Mouse (Mus musculus) brain, adult 10 weeks (tissue): ENCODE data around the gene Gm10282. TPM values are rescaled to one million over a fixed set of nuclear protein-coding genes. Genes with fewer than 3 reads are reported as not detected.

Experiments used
- polyA plus RNA-seq: library from polyadenylated mRNA; stranded (reverse); fragments of 350-450 nt; fragmentation: Illumina TruSeq; extraction: RNeasy Lipid Tissue Mini Kit (QIAGEN cat#74804); gene quantifications from one replicate; pipeline ENCODE4 v1.2.3, GENCODE M21; 2015; ENCODE audit warnings: low read depth, low replicate concordance

Gm10282 gene
- 3.9 TPM for polyA plus RNA-seq

GRCm38 (mm10) chr8:72305210-72305905 is at the start of gene Gm10282:
Gene Gm10282, minus strand, starts transcription at chr8:72305260.

DNA sequence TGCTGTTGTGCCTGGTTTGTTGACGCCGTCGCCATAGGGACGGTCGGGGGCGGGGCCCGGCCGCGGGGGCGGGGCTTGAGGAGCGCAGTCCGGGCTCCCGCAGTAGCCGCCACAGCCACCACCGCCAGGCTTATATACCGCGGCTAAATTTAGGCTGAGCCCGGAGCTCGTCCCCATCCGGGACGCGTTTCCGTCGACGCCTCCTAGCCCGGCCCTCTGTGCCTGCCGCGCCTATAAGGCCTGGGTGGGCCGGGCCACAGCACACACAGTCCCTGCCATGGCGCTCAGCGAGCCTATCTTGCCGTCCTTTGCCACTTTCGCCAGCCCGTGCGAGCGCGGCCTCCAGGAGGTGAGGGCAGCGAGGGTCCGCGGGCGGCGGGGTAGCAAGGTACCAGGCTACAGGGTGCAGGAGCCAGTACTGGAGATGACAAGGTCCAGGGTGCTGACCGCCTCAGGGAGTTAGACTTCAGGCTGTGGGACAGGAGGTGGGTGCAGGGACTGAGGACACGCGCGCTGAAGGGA is 13.8 kb upstream of the Gm10282 start, which contains the start of gene Klf2:
Gene Klf2 (plus strand): TSS at position 233 of the 522 bp plus-strand sequence.

Other genes starting within 250 kb of the Gm10282 start
- not detected for gene Olfr373, start 222.1 kb downstream of the Gm10282 start, polyA plus RNA-seq
- not detected for gene Olfr374, start 198.2 kb downstream of the Gm10282 start, polyA plus RNA-seq
- 41.8 TPM for gene Tpm4, start 170.3 kb downstream of the Gm10282 start, polyA plus RNA-seq
- 52.3 TPM for gene Rab8a, start 144.1 kb downstream of the Gm10282 start, polyA plus RNA-seq
- not detected for gene Hsh2d, start 115.6 kb downstream of the Gm10282 start, polyA plus RNA-seq
- not detected for gene Cib3, start 92.4 kb downstream of the Gm10282 start, polyA plus RNA-seq
- not detected for gene Gm11034, start 91.6 kb downstream of the Gm10282 start, polyA plus RNA-seq
- gene Fam32a, start 85.5 kb downstream of the Gm10282 start, polyA plus RNA-seq: 80.9 TPM
- gene Ap1m1, start 65.2 kb downstream of the Gm10282 start, polyA plus RNA-seq: 83.9 TPM
- 10.3 TPM for gene Klf2, start 13.8 kb upstream of the Gm10282 start, polyA plus RNA-seq
- gene Eps15l1, start 116.2 kb upstream of the Gm10282 start, polyA plus RNA-seq: 45.5 TPM
- gene Calr3, start 138.6 kb upstream of the Gm10282 start, polyA plus RNA-seq: 2.2 TPM
- 7.6 TPM for gene 1700030K09Rik, start 138.6 kb upstream of the Gm10282 start, polyA plus RNA-seq
- 37.2 TPM for gene Cherp, start 170.0 kb upstream of the Gm10282 start, polyA plus RNA-seq
- gene Slc35e1, start 187.4 kb upstream of the Gm10282 start, polyA plus RNA-seq: 37.9 TPM
- gene Med26, start 243.0 kb upstream of the Gm10282 start, polyA plus RNA-seq: 6.5 TPM